Mouse (Mus musculus) hindbrain, embryonic 15.5 days (tissue): ENCODE measurements around the gene Cpt1a. TPM values are rescaled to one million over a fixed set of nuclear protein-coding genes. Genes with fewer than 3 reads are reported as not detected.

Experiments
- ATAC-seq: fragments of 200-750 bp; cut with Nextera tagmentation; 2 replicates; pipeline ENCODE4 v1.8.0; 2017; ENCODE audit warnings: low read depth, moderate number of reproducible peaks, moderate TSS enrichment; ENCODE audit not compliant: low FRiP score
- H3K27ac ChIP-seq: fragments of 300-500 bp; sonication (generic); replicated peaks from 2 replicates; pipeline ENCODE4 v1.5.1; 2015; ENCODE audit warnings: mild to moderate bottlenecking, inconsistent platforms
- H3K27me3 ChIP-seq: fragments of 300-500 bp; sonication (generic); 2 replicates; pipeline ENCODE4 v1.6.1; 2015; ENCODE audit warnings: control low read depth, inconsistent platforms
- H3K36me3 ChIP-seq: fragments of 300-500 bp; sonication (generic); 2 replicates; pipeline ENCODE4 v1.6.1; 2015; ENCODE audit warnings: control low read depth, inconsistent platforms
- H3K4me1 ChIP-seq: fragments of 300-500 bp; sonication (generic); replicated peaks from 2 replicates; pipeline ENCODE4 v1.6.1; 2015; ENCODE audit warnings: control low read depth, inconsistent platforms
- H3K4me2 ChIP-seq: fragments of 300-500 bp; sonication (generic); 2 replicates; pipeline ENCODE4 v1.6.1; 2015; ENCODE audit warnings: moderate library complexity, mild to moderate bottlenecking, inconsistent platforms
- H3K4me3 ChIP-seq: fragments of 300-500 bp; sonication (generic); 2 replicates; pipeline ENCODE4 v1.5.1; 2015; ENCODE audit warnings: mild to moderate bottlenecking, inconsistent platforms
- H3K9ac ChIP-seq: fragments of 300-500 bp; sonication (generic); 2 replicates; pipeline ENCODE4 v1.6.1; 2015; ENCODE audit warnings: inconsistent platforms
- H3K9me3 ChIP-seq: fragments of 300-500 bp; sonication (generic); 2 replicates; pipeline ENCODE4 v1.6.1; 2016; ENCODE audit warnings: control low read depth, inconsistent platforms
- WGBS: fragments of 180-500 bp; shearing (Covaris S2); methylation state at CpG from one replicate; pipeline ENCODE4 v1.1.7; 2015; 5-methylcytosine and 5-hydroxymethylcytosine counted together
- polyA plus RNA-seq: library from polyadenylated mRNA; unstranded; fragments of >200 nt; fragmentation: Nextera tagmentation; extraction: Ambion mirVana; gene quantifications from 2 replicates; pipeline ENCODE4 v1.2.1, GENCODE M21; 2015

Gene Cpt1a
- 17.7 and 18.2 TPM in 2 replicates for polyA plus RNA-seq

DNA sequence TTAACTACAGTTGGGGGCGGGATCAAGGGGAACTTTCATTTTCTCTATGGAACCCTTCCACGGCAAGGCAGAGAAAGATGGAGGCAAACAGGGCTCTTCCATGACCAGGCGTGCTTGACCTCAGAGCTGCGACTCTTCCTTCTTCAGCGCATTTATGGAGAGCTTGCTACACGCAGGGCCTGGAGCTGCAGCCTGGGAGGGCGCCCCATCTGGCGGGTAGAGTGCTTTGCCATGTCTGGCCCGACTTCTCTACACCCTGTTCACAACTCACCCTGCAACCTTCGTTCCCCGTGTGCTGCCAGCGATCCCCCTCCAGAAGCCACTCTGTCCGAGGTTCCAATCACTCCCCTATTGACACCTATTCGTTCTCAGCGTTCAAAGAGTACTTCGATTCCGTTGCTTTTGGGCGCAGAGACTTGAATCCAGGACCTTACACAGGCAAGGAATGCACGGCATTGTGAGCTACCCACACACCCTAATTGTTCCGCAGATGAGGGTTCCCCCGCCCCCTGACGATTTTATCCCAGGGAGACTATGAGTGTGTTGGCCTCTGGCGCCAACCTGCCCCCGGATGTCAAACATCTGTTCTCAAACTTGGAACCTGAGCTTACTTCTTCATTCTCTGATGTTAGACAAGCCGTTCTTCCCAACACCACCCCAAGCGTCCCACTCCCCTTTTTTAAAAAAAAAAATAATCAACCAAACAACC lies at the start of gene Cpt1a:
Cpt1a (plus strand) TSS at position 74 of the 709 bp plus-strand sequence.
- Histone ChIP-seq H3K9ac (peak within 1 kb of the TSS; percentile 46), H3K36me3 (no peaks in the 10 kb centered on the region), H3K4me3 (peak within 1 kb of the TSS; percentile 51), H3K9me3 (no peaks in the 10 kb centered on the region), H3K27me3 (peaks cover 36% of the 10 kb centered on the region), H3K4me2 (peak within 1 kb of the TSS; percentile 84), H3K4me1 (peaks cover 35% of the 10 kb centered on the region), H3K27ac (peak within 1 kb of the TSS; percentile 88; the same call in 1 of the 2 replicates)
- 3% methylated on average over 26 of the region's 26 CpGs for WGBS
- ATAC-seq: no peak

DNA sequence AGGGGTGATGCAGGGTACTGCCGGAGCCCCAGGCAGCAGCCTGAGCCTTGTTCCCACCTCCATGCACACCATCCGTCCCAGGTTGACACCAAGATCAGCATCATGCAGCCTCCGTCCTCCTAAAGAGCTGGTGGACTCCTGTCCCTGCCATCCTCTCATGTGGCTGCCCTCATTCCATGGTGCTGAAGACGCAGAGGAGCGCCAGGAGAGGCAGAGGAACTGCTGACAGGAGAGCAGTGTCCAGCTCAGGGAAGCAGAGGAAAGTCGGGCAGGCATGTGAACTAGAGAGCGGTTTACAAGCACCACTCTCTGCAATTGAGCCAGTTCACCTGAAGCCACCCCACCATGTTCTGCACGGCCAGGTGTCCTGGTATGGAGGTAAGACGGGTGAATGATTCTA lies 48.8 kb upstream of the Cpt1a start:
- H3K4me2 ChIP-seq: no peak overlapping the region
- H3K9ac ChIP-seq: no peak overlapping the region
- no peak for ATAC-seq
- no peak overlapping the region for H3K4me3 ChIP-seq
- no peaks in the 10 kb centered on the region for H3K27me3 ChIP-seq
- no peak overlapping the region for H3K27ac ChIP-seq
- 96% methylated on average over 9 of the region's 9 CpGs for WGBS
- H3K4me1 ChIP-seq: no peaks in the 10 kb centered on the region
- peaks cover 67% of the 10 kb centered on the region for H3K36me3 ChIP-seq
- H3K9me3 ChIP-seq: no peaks in the 10 kb centered on the region

- Histone ChIP-seq H3K4me2 (no peak overlapping the region), H3K9me3 (no peaks in the 10 kb centered on the region), H3K4me1 (no peaks in the 10 kb centered on the region; the same call in none of the 2 replicates), H3K4me3 (no peak overlapping the region), H3K27ac (no peak overlapping the region), H3K27me3 (no peaks in the 10 kb centered on the region), H3K36me3 (peaks cover 66% of the 10 kb centered on the region), H3K9ac (no peak overlapping the region)
- 85% methylated on average over 3 of the region's 3 CpGs for WGBS
- ATAC-seq: peak; percentile 25; the same call in 1 of the 2 replicates
Measured at GRCm38 (mm10) chr19:3275744-3276365, 46.3 kb upstream of the Cpt1a start.

- WGBS: 71% methylated on average over 4 of the region's 4 CpGs
- Histone ChIP-seq H3K9ac (peak overlapping the region; percentile 80), H3K4me2 (peak overlapping the region; percentile 68), H3K9me3 (no peaks in the 10 kb centered on the region), H3K27me3 (no peaks in the 10 kb centered on the region), H3K4me3 (peak overlapping the region; percentile 71), H3K36me3 (peaks cover 34% of the 10 kb centered on the region), H3K27ac (no peak overlapping the region), H3K4me1 (peaks cover 24% of the 10 kb centered on the region)
- peak; percentile 12; the same call in 1 of the 2 replicates for ATAC-seq
Measured at GRCm38 (mm10) chr19:3281886-3282285, 40.2 kb upstream of the Cpt1a start.

- peak; percentile 93 for ATAC-seq
- Histone ChIP-seq H3K4me3 (peak within 1 kb of the TSS; percentile 71), H3K9me3 (no peaks in the 10 kb centered on the region), H3K27me3 (no peaks in the 10 kb centered on the region), H3K27ac (peak within 1 kb of the TSS; percentile 47), H3K4me2 (peak within 1 kb of the TSS; percentile 68), H3K9ac (peak within 1 kb of the TSS; percentile 80), H3K4me1 (peaks cover 24% of the 10 kb centered on the region), H3K36me3 (peaks cover 30% of the 10 kb centered on the region)
- under 1% methylated on average over 49 of the region's 49 CpGs for WGBS
Measured at GRCm38 (mm10) chr19:3282572-3283467, 39.3 kb upstream of the Cpt1a start, which contains the start of the genes Mrpl21 and Ighmbp2. TSS of gene Mrpl21 (plus strand) at chr19:3282901. TSS of gene Ighmbp2 (minus strand) at chr19:3283017.

GRCm38 (mm10) chr19:3289006-3289405 lies 33.1 kb upstream of the Cpt1a start:
- WGBS: 81% methylated on average over 1 of the region's 1 CpGs
- ATAC-seq: no peak
- Histone ChIP-seq H3K27me3 (no peaks in the 10 kb centered on the region), H3K4me3 (no peak overlapping the region), H3K9ac (no peak overlapping the region), H3K4me2 (no peak overlapping the region), H3K27ac (no peak overlapping the region), H3K9me3 (no peaks in the 10 kb centered on the region), H3K4me1 (peaks cover 2% of the 10 kb centered on the region; the same call in 1 of the 2 replicates), H3K36me3 (peaks cover 51% of the 10 kb centered on the region)

DNA sequence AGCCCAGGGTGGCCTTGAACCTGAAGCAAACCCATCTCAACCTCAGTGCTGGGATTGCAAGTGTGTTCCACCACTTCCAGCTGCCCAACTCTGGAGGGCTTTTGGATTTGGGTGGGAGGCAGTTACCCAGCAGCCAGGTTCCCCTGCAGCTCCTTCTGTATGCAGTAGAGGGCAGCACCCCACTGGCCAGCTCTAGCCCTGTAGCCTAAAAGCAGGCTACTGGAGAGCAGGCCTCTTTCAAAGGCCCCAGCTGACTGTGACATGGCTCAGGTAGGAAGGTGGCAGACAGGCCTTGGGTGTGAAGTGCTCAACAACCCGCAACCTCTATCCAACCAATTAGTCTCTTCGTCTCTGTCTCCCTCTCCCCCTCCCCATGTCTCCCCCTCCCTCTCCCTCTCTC lies 30.1 kb upstream of the Cpt1a start:
- no peaks in the 10 kb centered on the region for H3K9me3 ChIP-seq

GRCm38 (mm10) chr19:3292993-3293392 lies 29.1 kb upstream of the Cpt1a start:
- 95% methylated on average over 1 of the region's 1 CpGs for WGBS
- Histone ChIP-seq H3K36me3 (peaks cover 37% of the 10 kb centered on the region), H3K4me2 (no peak overlapping the region), H3K9me3 (no peaks in the 10 kb centered on the region), H3K27ac (no peak overlapping the region), H3K4me1 (no peaks in the 10 kb centered on the region), H3K4me3 (no peak overlapping the region), H3K27me3 (no peaks in the 10 kb centered on the region), H3K9ac (no peak overlapping the region)
- ATAC-seq: no peak

More for the DNA sequence above, 30.1 kb upstream of the Cpt1a start:
- ATAC-seq: peak; percentile 77
- H3K4me1 ChIP-seq: no peaks in the 10 kb centered on the region
- no peak overlapping the region for H3K9ac ChIP-seq
- no peak overlapping the region for H3K27ac ChIP-seq
- H3K4me2 ChIP-seq: no peak overlapping the region
- no peak overlapping the region for H3K4me3 ChIP-seq
- H3K27me3 ChIP-seq: no peaks in the 10 kb centered on the region
- WGBS: 75% methylated on average over 2 of the region's 2 CpGs
- H3K36me3 ChIP-seq: peaks cover 41% of the 10 kb centered on the region

DNA sequence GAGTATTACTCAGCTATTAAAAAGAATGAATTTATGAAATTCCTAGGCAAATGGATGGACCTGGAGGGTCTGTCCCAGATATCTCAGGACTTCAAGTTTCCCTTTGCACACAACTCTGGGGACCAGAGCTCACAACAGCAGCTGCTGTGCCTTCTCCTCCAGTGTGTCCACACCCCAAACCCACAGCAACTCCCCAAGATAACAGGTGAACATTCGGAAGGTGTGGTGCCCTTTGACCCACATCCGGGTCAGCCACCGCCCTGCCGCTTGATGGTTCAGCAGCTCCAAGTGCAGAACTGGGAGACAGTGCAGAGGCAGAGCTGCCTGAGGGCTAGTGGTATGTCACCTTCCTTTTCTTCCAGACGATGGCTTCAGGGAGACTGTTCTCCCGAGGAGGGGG lies 26.9 kb upstream of the Cpt1a start:
- ATAC-seq: no peak
- WGBS: 92% methylated on average over 6 of the region's 6 CpGs
- Histone ChIP-seq H3K4me1 (no peaks in the 10 kb centered on the region), H3K27me3 (no peaks in the 10 kb centered on the region), H3K9me3 (no peaks in the 10 kb centered on the region), H3K27ac (no peak overlapping the region), H3K4me2 (no peak overlapping the region), H3K9ac (no peak overlapping the region), H3K36me3 (peaks cover 18% of the 10 kb centered on the region), H3K4me3 (no peak overlapping the region)

DNA sequence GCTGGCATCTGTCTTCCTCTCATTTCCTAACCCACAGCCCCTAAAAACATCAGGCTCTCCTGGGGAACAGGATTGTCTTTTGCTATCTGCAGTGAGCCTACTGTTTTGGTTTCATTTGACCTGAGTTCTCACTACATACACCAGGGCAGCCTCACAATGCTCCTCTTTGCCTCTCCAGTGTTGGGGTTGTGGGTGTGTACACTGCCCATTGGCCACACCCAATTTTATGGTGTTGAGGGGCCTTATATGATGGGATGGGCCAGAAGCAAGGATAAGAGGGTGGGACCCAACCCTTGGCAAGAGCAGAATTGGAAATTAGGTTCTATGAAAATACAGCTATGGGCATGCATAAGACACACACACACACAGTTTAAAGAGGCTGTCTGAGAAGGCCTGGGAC lies 25.1 kb upstream of the Cpt1a start:
- Histone ChIP-seq H3K4me2 (no peak overlapping the region), H3K4me3 (no peak overlapping the region), H3K27ac (no peak overlapping the region), H3K9ac (no peak overlapping the region), H3K9me3 (no peaks in the 10 kb centered on the region), H3K36me3 (0 out of 2 replicates have a peak, but pooled peaks cover 8% of the 10 kb centered on the region), H3K4me1 (no peaks in the 10 kb centered on the region), H3K27me3 (no peaks in the 10 kb centered on the region)
- no peak for ATAC-seq

GRCm38 (mm10) chr19:3297775-3298174 lies 24.4 kb upstream of the Cpt1a start:
- no peaks in the 10 kb centered on the region for H3K27me3 ChIP-seq
- H3K27ac ChIP-seq: no peak overlapping the region
- no peaks in the 10 kb centered on the region for H3K9me3 ChIP-seq
- ATAC-seq: no peak
- no peak overlapping the region for H3K9ac ChIP-seq
- H3K36me3 ChIP-seq: 0 out of 2 replicates have a peak, but pooled peaks cover 7% of the 10 kb centered on the region
- no peak overlapping the region for H3K4me2 ChIP-seq
- H3K4me1 ChIP-seq: no peaks in the 10 kb centered on the region
- no peak overlapping the region for H3K4me3 ChIP-seq
- WGBS: 89% methylated on average over 7 of the region's 7 CpGs
